Mouse (Mus musculus) forebrain, embryonic 12.5 days (tissue): ENCODE measurements at regions not wholly inside any gene's neighbourhood (a gene's known extent, or its start where the extent isn't known, plus 50 kb on each side); places are given as distances from the start of the nearest gene placed in this dataset.
"Not testable (repeated sequence)": the region's sequence is repeated elsewhere in the genome, so short reads cannot be mapped to it uniquely, and the experiment has no call there.

Experiments used
- ATAC-seq: fragments of 200-750 bp; cut with Nextera tagmentation; 2 replicates; pipeline ENCODE4 v1.8.0; 2017; ENCODE audit warnings: moderate TSS enrichment; ENCODE audit not compliant: low FRiP score
- H3K27ac ChIP-seq: fragments of 300-500 bp; sonication (generic); 2 replicates; pipeline ENCODE4 v1.5.1; 2016; ENCODE audit warnings: mild to moderate bottlenecking
- H3K27me3 ChIP-seq: fragments of 300-500 bp; sonication (generic); 2 replicates; pipeline ENCODE4 v1.6.1; 2016; ENCODE audit warnings: mild to moderate bottlenecking
- H3K36me3 ChIP-seq: fragments of 300-500 bp; sonication (generic); replicated peaks from 2 replicates; pipeline ENCODE4 v1.6.1; 2016; ENCODE audit warnings: mild to moderate bottlenecking
- H3K4me1 ChIP-seq: fragments of 300-500 bp; sonication (generic); 2 replicates; pipeline ENCODE4 v1.6.1; 2016
- H3K4me2 ChIP-seq: fragments of 300-500 bp; sonication (generic); 2 replicates; pipeline ENCODE4 v1.6.1; 2016; ENCODE audit warnings: mild to moderate bottlenecking, moderate library complexity
- H3K4me3 ChIP-seq: fragments of 300-500 bp; sonication (generic); replicated peaks from 2 replicates; pipeline ENCODE4 v1.5.1; 2016; ENCODE audit warnings: mild to moderate bottlenecking
- H3K9ac ChIP-seq: fragments of 300-500 bp; sonication (generic); 2 replicates; pipeline ENCODE4 v1.6.1; 2016; ENCODE audit warnings: mild to moderate bottlenecking
- H3K9me3 ChIP-seq: fragments of 300-500 bp; sonication (generic); 2 replicates; pipeline ENCODE4 v1.6.1; 2016
- WGBS: fragments of 180-500 bp; shearing (Covaris S2); methylation state at CpG from one replicate; pipeline ENCODE4 v1.1.7; 2016; 5-methylcytosine and 5-hydroxymethylcytosine counted together

DNA sequence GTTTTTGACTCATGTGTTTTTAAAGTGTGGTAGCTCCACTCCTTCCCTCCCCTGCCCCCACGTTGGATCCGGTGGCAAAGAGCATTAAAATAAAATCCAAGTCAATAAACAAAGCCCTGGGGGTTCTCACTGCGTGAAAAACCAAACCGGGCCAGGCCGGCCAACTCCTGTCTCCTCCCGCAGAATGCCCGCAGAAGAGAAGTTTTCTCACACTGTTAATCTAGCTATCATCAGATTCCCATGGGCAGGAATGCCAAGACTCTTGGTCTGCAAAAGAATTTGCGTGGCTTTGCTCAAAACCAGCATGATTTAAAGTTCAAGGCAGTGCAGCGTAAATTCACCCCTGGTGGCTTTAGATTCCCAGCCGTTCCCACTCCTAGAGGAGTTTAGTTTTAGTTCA lies 219.0 kb downstream of the Nkx6-1 start:
- no peak for ATAC-seq
- 50% methylated on average over 10 of the region's 10 CpGs for WGBS
- no peaks in the 10 kb centered on the region for H3K36me3 ChIP-seq
- no peak overlapping the region for H3K4me2 ChIP-seq
- no peaks in the 10 kb centered on the region for H3K4me1 ChIP-seq
- no peak overlapping the region for H3K27ac ChIP-seq
- H3K27me3 ChIP-seq, result no peaks in the 10 kb centered on the region
- no peak overlapping the region for H3K4me3 ChIP-seq
- no peak overlapping the region for H3K9ac ChIP-seq
- no peaks in the 10 kb centered on the region for H3K9me3 ChIP-seq

DNA sequence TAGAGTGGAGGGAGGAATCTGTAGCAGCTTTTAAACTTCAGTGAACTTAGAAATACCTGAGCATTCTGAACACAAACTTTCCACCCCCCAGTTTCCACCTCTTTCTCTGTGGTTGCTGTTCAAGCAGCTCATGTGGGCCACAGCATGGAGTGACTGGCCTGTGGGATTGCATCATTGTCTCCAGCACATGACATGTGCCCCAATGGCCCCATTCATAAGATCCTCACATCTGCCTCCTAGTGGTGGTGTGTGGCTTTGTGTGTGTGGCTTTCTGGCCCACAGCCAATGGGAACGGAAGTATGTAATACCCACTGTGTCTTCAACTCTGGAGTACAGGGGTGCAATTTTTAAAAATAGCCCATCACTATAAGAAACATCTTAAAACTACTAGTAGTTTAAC lies 223.0 kb downstream of the Nkx6-1 start:
- H3K27ac ChIP-seq, result no peak overlapping the region
- H3K36me3 ChIP-seq, result no peaks in the 10 kb centered on the region
- no peak overlapping the region for H3K4me2 ChIP-seq
- no peaks in the 10 kb centered on the region for H3K9me3 ChIP-seq
- H3K4me1 ChIP-seq, result peaks cover 4% of the 10 kb centered on the region; the same call in 1 of the 2 replicates
- 100% methylated on average over 1 of the region's 1 CpGs for WGBS
- ATAC-seq, result no peak
- H3K27me3 ChIP-seq, result 0 out of 2 replicates have a peak, but pooled peaks cover 7% of the 10 kb centered on the region
- H3K4me3 ChIP-seq, result no peak overlapping the region
- no peak overlapping the region for H3K9ac ChIP-seq

DNA sequence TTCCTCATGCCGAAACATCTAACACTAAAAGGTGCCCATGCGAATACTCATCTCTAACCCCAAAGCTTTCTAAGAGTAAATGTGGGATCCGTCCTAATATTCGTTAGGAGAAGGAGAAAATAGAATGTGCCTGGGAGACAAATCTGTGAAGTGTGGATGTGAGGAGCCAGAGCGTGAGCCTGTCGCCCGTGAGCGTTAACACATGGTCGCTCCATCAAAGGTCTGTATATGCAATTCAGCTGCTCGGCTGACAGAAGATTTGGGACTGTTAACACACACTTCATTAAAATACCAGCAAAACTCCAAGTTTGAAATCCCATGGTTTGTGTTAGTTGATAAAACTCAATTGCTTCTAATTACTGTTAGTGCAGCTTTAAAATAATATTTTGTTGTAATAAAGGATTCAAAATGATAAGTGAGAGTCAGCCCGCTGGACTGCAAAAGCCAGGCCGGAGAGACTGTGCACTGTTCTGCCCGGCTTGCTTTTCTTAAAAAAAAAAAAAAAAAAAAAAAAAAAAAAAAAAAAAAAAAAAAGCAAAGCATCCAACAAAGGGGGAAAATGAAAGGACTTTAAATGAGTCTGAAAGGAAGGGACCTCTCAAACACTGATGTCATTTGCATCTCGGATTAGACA lies 227.0 kb downstream of the Nkx6-1 start:
- Histone ChIP-seq H3K27ac (no peak overlapping the region), H3K36me3 (no peaks in the 10 kb centered on the region), H3K27me3 (peaks cover 14% of the 10 kb centered on the region; the same call in 1 of the 2 replicates), H3K4me1 (peaks cover 6% of the 10 kb centered on the region), H3K4me2 (no peak overlapping the region), H3K9me3 (no peaks in the 10 kb centered on the region), H3K4me3 (no peak overlapping the region), H3K9ac (no peak overlapping the region)
- WGBS, result 59% methylated on average over 14 of the region's 14 CpGs
- ATAC-seq, result no peak

DNA sequence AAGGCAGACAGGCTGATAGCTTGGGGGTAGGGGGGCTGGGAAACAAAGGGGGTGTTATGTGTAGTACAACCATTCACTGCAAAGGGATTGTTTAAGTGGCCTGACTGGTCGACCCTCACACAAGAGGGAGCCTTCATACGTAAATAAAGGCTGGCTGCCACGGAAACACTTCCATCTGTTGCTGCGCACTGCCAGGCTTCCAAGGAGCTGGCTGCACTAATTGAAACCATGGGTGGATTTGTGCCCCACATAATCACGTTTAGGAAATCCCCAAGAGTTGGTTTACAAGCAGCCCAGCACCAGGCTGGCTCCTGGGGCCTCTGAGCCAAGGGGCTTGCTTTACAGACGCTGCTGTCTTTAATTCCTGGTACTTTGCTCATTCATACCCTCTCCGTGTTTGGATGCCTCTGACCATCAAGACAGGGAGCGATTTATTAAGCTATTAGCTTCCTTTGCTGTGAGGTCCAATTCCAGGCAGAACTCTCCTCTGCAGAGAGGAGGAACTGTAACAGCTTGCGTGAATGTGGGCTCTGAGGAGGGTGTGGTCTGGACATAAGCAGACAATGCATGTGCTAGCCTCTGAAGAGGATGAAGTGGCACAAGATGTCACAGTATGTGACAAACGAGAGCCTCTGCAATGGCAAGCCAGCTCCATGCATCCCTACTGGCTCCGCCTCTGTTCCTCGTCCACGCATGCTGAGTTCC lies 238.6 kb downstream of the Nkx6-1 start:
- no peak overlapping the region for H3K4me3 ChIP-seq
- H3K4me1 ChIP-seq, result peaks cover 21% of the 10 kb centered on the region
- no peak overlapping the region for H3K9ac ChIP-seq
- no peaks in the 10 kb centered on the region for H3K9me3 ChIP-seq
- peaks cover 53% of the 10 kb centered on the region for H3K27me3 ChIP-seq
- H3K4me2 ChIP-seq, result peak overlapping the region; percentile 42
- WGBS, result 19% methylated on average over 13 of the region's 13 CpGs
- H3K36me3 ChIP-seq, result no peaks in the 10 kb centered on the region
- 0 out of 2 replicates have a peak overlapping the region, but pooled peaks have one; percentile 37 for H3K27ac ChIP-seq
- peak; percentile 93 for ATAC-seq

DNA sequence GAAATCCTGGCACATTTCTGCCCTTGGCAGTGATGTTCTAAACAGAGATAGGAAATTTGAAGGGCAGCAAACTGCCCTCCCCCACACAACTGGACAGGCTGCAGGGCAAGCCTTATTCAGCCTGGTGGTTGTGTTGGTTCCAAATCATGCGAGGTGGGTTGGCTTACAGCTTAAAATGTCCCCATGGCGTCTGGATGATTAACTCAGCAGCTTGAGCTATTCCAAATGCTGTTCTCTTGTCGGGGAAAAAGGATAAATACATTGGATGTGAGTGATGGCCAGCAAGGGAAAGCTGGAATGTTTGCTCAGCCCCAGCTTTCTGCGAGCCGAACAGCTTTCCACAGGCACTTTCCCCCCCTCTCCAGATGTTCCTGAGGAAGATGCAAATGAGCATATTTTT lies 280.5 kb downstream of the Nkx6-1 start:
- Histone ChIP-seq H3K9me3 (no peaks in the 10 kb centered on the region), H3K4me3 (no peak overlapping the region), H3K36me3 (no peaks in the 10 kb centered on the region), H3K4me1 (no peaks in the 10 kb centered on the region), H3K9ac (no peak overlapping the region), H3K27me3 (peaks cover 12% of the 10 kb centered on the region; the same call in 1 of the 2 replicates), H3K4me2 (no peak overlapping the region), H3K27ac (no peak overlapping the region)
- 79% methylated on average over 5 of the region's 5 CpGs for WGBS
- ATAC-seq, result no peak

DNA sequence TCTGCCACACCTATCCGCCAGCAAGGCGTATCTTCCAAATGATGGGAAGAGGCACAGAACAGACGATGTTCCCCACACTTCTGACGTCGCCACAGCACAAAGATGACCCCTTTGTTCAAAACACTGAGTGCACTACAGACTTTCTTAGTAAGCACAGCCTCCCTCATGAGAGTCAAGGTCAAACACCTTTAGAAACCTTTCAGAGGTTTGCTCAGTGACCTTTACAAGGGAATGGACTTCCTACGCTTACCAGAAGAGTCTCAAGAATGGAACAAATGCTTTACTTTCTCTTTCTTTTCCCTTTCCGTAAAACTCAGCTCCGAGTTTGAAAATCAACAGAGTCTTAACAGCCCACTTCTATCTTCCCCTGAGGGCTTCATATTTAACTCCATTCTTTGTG lies 283.4 kb downstream of the Nkx6-1 start:
- H3K36me3 ChIP-seq, result no peaks in the 10 kb centered on the region
- WGBS, result 74% methylated on average over 8 of the region's 8 CpGs
- no peak for ATAC-seq
- H3K4me2 ChIP-seq, result no peak overlapping the region
- H3K4me1 ChIP-seq, result no peaks in the 10 kb centered on the region
- H3K27me3 ChIP-seq, result peaks cover 12% of the 10 kb centered on the region; the same call in 1 of the 2 replicates
- H3K27ac ChIP-seq, result no peak overlapping the region
- H3K9ac ChIP-seq, result no peak overlapping the region
- no peaks in the 10 kb centered on the region for H3K9me3 ChIP-seq
- no peak overlapping the region for H3K4me3 ChIP-seq

DNA sequence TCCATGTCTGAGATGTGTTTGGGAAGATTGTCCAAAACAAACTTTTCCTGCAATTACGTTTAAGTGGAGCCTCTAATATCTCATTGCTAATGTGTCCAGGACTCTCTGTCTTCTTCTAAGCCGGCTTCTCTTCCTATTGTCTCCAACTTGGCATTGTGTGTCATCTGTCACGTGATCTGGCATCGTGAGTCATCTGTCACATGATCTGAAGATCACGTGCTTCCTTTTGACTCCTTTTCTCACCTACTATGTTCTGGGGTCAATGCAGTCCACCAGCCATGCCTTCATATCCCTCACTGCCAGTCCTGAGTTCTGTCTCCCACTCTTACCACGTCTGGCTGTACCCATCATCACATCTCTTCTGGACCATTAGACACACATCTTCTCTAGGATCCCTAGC lies 288.1 kb downstream of the Nkx6-1 start:
- H3K4me2 ChIP-seq, result no peak overlapping the region
- no peaks in the 10 kb centered on the region for H3K9me3 ChIP-seq
- WGBS, result 88% methylated on average over 6 of the region's 6 CpGs
- H3K4me1 ChIP-seq, result no peaks in the 10 kb centered on the region
- no peak for ATAC-seq
- H3K9ac ChIP-seq, result no peak overlapping the region
- no peaks in the 10 kb centered on the region for H3K36me3 ChIP-seq
- no peak overlapping the region for H3K27ac ChIP-seq
- peaks cover 16% of the 10 kb centered on the region for H3K27me3 ChIP-seq
- H3K4me3 ChIP-seq, result no peak overlapping the region

DNA sequence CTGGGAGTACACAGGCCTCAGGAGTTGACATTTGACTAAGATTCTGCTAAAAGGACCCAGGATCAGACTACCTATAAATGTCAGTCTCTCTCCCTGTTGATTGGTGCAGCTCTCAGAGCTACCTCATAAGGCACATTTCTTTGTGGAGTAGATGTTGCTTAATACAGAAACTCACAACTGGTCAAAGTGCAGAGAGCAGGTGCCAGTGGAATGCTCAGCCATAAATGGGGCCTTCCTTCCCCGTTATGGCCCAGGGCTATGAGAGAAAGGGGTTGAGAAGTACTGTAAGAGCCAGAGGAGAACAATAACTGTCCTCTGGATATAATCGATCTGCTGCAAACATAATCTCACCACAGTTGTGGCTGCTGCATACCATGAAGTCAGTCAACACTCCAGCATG lies 290.7 kb downstream of the Nkx6-1 start:
- no peaks in the 10 kb centered on the region for H3K36me3 ChIP-seq
- no peak overlapping the region for H3K4me2 ChIP-seq
- no peaks in the 10 kb centered on the region for H3K9me3 ChIP-seq
- H3K27ac ChIP-seq, result no peak overlapping the region
- no peak for ATAC-seq
- no peak overlapping the region for H3K9ac ChIP-seq
- H3K27me3 ChIP-seq, result peaks cover 9% of the 10 kb centered on the region; the same call in 1 of the 2 replicates
- H3K4me3 ChIP-seq, result no peak overlapping the region
- no peaks in the 10 kb centered on the region for H3K4me1 ChIP-seq
- WGBS, result 81% methylated on average over 2 of the region's 2 CpGs

DNA sequence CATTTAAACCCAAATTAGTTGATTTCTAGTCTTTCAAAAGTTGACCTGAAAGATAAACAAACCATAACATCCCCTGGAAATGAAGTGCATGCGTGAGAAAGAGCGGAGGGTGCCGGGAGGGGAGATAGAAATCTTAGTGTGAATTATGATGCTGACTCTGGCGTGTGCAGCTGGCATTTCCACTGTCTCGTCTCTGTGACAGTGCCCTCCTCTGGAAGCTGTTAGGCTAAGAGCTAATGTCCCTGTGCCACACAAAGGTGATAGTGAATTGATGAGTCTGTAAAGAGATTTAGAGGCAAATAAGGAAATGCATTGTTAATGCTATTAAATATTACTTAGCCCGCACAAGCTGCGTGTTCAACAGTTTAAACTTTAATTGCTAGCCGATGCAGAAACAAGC lies 292.6 kb downstream of the Nkx6-1 start:
- no peaks in the 10 kb centered on the region for H3K36me3 ChIP-seq
- H3K4me2 ChIP-seq, result no peak overlapping the region
- H3K9me3 ChIP-seq, result no peaks in the 10 kb centered on the region
- peaks cover 16% of the 10 kb centered on the region; the same call in 1 of the 2 replicates for H3K27me3 ChIP-seq
- no peak overlapping the region for H3K4me3 ChIP-seq
- H3K4me1 ChIP-seq, result no peaks in the 10 kb centered on the region
- no peak for ATAC-seq
- H3K9ac ChIP-seq, result no peak overlapping the region
- H3K27ac ChIP-seq, result no peak overlapping the region
- 73% methylated on average over 8 of the region's 8 CpGs for WGBS

DNA sequence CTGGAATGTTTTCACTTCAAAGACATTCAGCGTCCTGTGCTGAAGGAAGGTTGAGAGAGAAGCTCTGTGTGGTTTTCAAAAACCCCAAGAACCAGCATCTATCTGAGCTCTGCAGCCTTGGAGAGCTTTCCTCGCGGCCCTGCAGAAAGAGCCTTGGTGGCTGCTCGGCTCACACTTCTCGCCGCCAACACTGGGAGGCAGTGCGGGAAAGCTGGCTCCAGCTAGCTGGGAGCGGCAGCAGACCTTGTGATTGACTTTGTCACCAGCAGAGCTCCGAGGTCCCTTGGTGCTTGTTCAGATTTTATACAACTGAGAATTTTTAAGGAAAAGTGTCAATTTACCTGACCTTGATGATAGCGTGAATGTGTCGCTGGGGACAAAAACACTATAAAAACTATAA lies 299.4 kb downstream of the Nkx6-1 start:
- WGBS, result 10% methylated on average over 11 of the region's 11 CpGs
- Histone ChIP-seq H3K36me3 (no peaks in the 10 kb centered on the region), H3K9me3 (no peaks in the 10 kb centered on the region), H3K4me1 (no peaks in the 10 kb centered on the region), H3K27me3 (peaks cover 51% of the 10 kb centered on the region), H3K27ac (no peak overlapping the region), H3K4me3 (no peak overlapping the region), H3K4me2 (no peak overlapping the region), H3K9ac (no peak overlapping the region)
- peak; percentile 65; the same call in 1 of the 2 replicates for ATAC-seq

DNA sequence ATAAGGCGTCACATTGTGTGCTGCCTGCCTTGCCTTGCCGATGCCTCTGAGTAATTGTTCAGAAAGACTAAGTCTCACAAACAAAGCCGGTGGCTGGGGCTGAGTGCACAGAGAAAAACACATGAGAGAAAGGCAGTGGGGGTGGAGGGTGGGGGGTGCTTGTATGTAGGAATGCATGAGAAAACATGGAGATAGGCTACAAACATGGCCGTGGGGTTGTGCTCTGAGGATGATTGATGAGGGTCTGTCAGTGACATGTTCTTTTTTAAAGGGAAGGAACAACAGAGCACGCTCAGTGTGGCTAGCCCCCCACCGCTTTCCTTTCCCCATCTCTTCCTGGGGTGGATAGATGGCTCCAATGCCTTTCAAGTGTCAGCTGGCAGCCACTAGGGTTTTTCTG lies 304.8 kb downstream of the Nkx6-1 start:
- ATAC-seq, result no peak
- 35% methylated on average over 6 of the region's 6 CpGs for WGBS
- no peaks in the 10 kb centered on the region for H3K36me3 ChIP-seq
- H3K4me2 ChIP-seq, result no peak overlapping the region
- no peaks in the 10 kb centered on the region for H3K9me3 ChIP-seq
- H3K27me3 ChIP-seq, result peaks cover 27% of the 10 kb centered on the region
- H3K9ac ChIP-seq, result no peak overlapping the region
- peaks cover 6% of the 10 kb centered on the region; the same call in 1 of the 2 replicates for H3K4me1 ChIP-seq
- H3K4me3 ChIP-seq, result no peak overlapping the region
- H3K27ac ChIP-seq, result no peak overlapping the region

DNA sequence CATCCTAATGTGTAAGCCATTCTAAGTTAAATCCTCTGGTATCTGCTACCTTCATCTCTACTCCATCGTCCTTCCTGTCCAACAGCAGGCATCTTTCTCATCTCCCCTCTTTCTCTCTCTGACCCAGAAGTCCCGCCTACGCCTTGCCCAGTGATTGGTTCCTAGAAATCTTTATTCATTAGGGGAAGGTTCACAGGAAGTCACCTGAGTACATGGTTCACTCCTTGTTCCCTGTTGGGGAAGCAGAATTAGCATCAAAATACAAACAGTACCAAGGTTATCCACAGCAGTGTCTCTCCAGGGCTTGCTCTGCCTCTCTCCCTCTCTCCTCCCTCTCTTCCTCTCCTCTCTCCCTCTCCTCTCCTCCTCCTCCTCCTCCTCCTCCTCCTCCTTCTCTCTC lies 319.4 kb downstream of the Nkx6-1 start:
- H3K9ac ChIP-seq, result no peak overlapping the region
- H3K27me3 ChIP-seq, result no peaks in the 10 kb centered on the region
- 74% methylated on average over 3 of the region's 3 CpGs for WGBS
- no peak overlapping the region for H3K27ac ChIP-seq
- ATAC-seq, result no peak
- H3K4me2 ChIP-seq, result no peak overlapping the region
- H3K4me3 ChIP-seq, result no peak overlapping the region
- no peaks in the 10 kb centered on the region for H3K4me1 ChIP-seq
- no peaks in the 10 kb centered on the region for H3K9me3 ChIP-seq
- H3K36me3 ChIP-seq, result no peaks in the 10 kb centered on the region

DNA sequence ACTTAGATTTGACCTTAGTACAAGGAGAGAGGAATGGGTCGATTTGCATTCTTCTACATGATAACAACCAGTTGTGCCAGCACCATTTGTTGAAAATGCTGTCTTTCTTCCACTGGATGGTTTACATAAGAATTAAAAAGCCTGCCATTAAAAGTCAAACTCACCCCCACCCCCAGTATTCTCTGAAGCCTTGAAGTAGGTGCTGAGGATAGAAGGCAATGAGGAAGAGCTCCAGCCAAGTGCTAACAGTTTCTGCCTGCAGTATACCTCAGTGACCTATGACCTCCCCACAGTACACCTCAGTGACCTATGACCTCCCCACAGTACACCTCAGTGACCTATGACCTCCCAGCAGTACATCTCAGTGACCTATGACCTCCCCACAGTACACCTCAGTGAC lies 328.4 kb downstream of the Nkx6-1 start:
- not testable (repeated sequence) for ATAC-seq, H3K4me1 ChIP-seq
- 100% methylated on average over 1 of the region's 1 CpGs for WGBS

More for the DNA sequence above, 328.4 kb downstream of the Nkx6-1 start:
- not testable (repeated sequence) for H3K4me3 ChIP-seq, H3K27ac ChIP-seq, H3K36me3 ChIP-seq, H3K9ac ChIP-seq, H3K4me2 ChIP-seq, H3K9me3 ChIP-seq, H3K27me3 ChIP-seq
